Mouse (Mus musculus): ENCODE results near the gene Olfr223.
"Not testable (repeated sequence)": the region's sequence is repeated elsewhere in the genome, so short reads cannot be mapped to it uniquely, and the experiment has no call there.

Olfr223 gene

GRCm38 (mm10) chr11:59599211-59599610 is 6.1 kb upstream of the Olfr223 start:
- ATAC-seq (ENCODE audit: insufficient number of reproducible peaks, low FRiP score, low TSS enrichment), result no peak

- no peak for ATAC-seq (ENCODE audit: insufficient number of reproducible peaks, low FRiP score, low TSS enrichment)
Observed at GRCm38 (mm10) chr11:59596950-59597349, 3.9 kb upstream of the Olfr223 start.

GRCm38 (mm10) chr11:59596091-59596490 is 3.0 kb upstream of the Olfr223 start:
- no peak for ATAC-seq (ENCODE audit: insufficient number of reproducible peaks, low FRiP score, low TSS enrichment)

- no peak for ATAC-seq (ENCODE audit: insufficient number of reproducible peaks, low FRiP score, low TSS enrichment)
Observed at GRCm38 (mm10) chr11:59589496-59589895, 3.6 kb downstream of the Olfr223 start.

- no peak for ATAC-seq (ENCODE audit: insufficient number of reproducible peaks, low FRiP score, low TSS enrichment)
Observed at GRCm38 (mm10) chr11:59584539-59584938, 8.6 kb downstream of the Olfr223 start.

GRCm38 (mm10) chr11:59576135-59576534 is 17.0 kb downstream of the Olfr223 start, which contains the start of gene Olfr222:
Olfr222 (minus strand) TSS chr11:59576235.
- ATAC-seq (ENCODE audit: insufficient number of reproducible peaks, low FRiP score, low TSS enrichment), result not testable (repeated sequence)

GRCm38 (mm10) chr11:59575726-59576125 is 17.4 kb downstream of the Olfr223 start:
- no peak for ATAC-seq (ENCODE audit: insufficient number of reproducible peaks, low FRiP score, low TSS enrichment)

- ATAC-seq (ENCODE audit: insufficient number of reproducible peaks, low FRiP score, low TSS enrichment), result no peak
Observed at GRCm38 (mm10) chr11:59569306-59569705, 23.8 kb downstream of the Olfr223 start.

- ATAC-seq (ENCODE audit: insufficient number of reproducible peaks, low FRiP score, low TSS enrichment), result no peak
Observed at GRCm38 (mm10) chr11:59562837-59563236, 30.3 kb downstream of the Olfr223 start.

GRCm38 (mm10) chr11:59562336-59562735 is 30.8 kb downstream of the Olfr223 start:
- no peak for ATAC-seq (ENCODE audit: insufficient number of reproducible peaks, low FRiP score, low TSS enrichment)

GRCm38 (mm10) chr11:59560906-59561305 is 32.2 kb downstream of the Olfr223 start:
- no peak for ATAC-seq (ENCODE audit: insufficient number of reproducible peaks, low FRiP score, low TSS enrichment)

GRCm38 (mm10) chr11:59554535-59554934 is 38.6 kb downstream of the Olfr223 start:
- ATAC-seq (ENCODE audit: insufficient number of reproducible peaks, low FRiP score, low TSS enrichment), result no peak

GRCm38 (mm10) chr11:59554127-59554526 is 39.0 kb downstream of the Olfr223 start:
- ATAC-seq (ENCODE audit: insufficient number of reproducible peaks, low FRiP score, low TSS enrichment), result no peak

GRCm38 (mm10) chr11:59544005-59544404 is 49.1 kb downstream of the Olfr223 start:
- ATAC-seq (ENCODE audit: insufficient number of reproducible peaks, low FRiP score, low TSS enrichment), result no peak

GRCm38 (mm10) chr11:59543376-59543775 is 49.7 kb downstream of the Olfr223 start:
- ATAC-seq (ENCODE audit: insufficient number of reproducible peaks, low FRiP score, low TSS enrichment), result no peak

GRCm38 (mm10) chr11:59542442-59542841 is 50.6 kb downstream of the Olfr223 start:
- ATAC-seq (ENCODE audit: insufficient number of reproducible peaks, low FRiP score, low TSS enrichment), result no peak

GRCm38 (mm10) chr11:59541324-59541723 is 51.8 kb downstream of the Olfr223 start, which contains the start of gene Nlrp3:
Nlrp3 (plus strand) TSS chr11:59541568.
- no peak for ATAC-seq (ENCODE audit: insufficient number of reproducible peaks, low FRiP score, low TSS enrichment)

GRCm38 (mm10) chr11:59540123-59540522 is 53.0 kb downstream of the Olfr223 start:
- ATAC-seq (ENCODE audit: insufficient number of reproducible peaks, low FRiP score, low TSS enrichment), result no peak
